Mouse (Mus musculus) myocyte (in vitro differentiated cells): ENCODE results near the gene Pah.

Experiments
- CEBPB ChIP-seq: IDR thresholded peaks from 2 replicates; pipeline ENCODE4 v1.6.1; 2011; ENCODE audit warnings: mild to moderate bottlenecking, moderate library complexity; ENCODE audit not compliant: poor library complexity, insufficient read depth, severe bottlenecking
- E2F4 ChIP-seq: IDR thresholded peaks from one replicate; pipeline ENCODE4 v1.6.1; 2011; ENCODE audit warnings: mild to moderate bottlenecking, control low read depth, moderate library complexity; ENCODE audit not compliant: insufficient read depth
- MAX ChIP-seq: IDR thresholded peaks from one replicate; pipeline ENCODE4 v1.6.1; 2011; ENCODE audit warnings: low read depth, mild to moderate bottlenecking, control low read depth
- MYOD1 ChIP-seq, 3 experiments: IDR thresholded peaks; one replicate each; pipeline ENCODE4 v1.6.1; 2011; ENCODE audit warnings: control low read depth in 2 of 3, low read depth in 2 of 3, mild to moderate bottlenecking in 2 of 3, moderate library complexity in 1 of 3; ENCODE audit not compliant: insufficient read length in 2 of 3, control insufficient read depth in 1 of 3
- MYOG ChIP-seq, 3 experiments: IDR thresholded peaks; one replicate each; pipeline ENCODE4 v1.6.1; 2011; ENCODE audit warnings: control low read depth in 2 of 3, low read depth in 2 of 3, mild to moderate bottlenecking in 2 of 3; ENCODE audit not compliant: insufficient read length in 2 of 3, control insufficient read depth in 1 of 3, insufficient read depth in 1 of 3
- POLR2A ChIP-seq: IDR thresholded peaks from one replicate; pipeline ENCODE4 v1.6.1; 2011; ENCODE audit warnings: low read depth, mild to moderate bottlenecking, control low read depth, moderate library complexity; ENCODE audit not compliant: insufficient read length
- REST ChIP-seq: IDR thresholded peaks from one replicate; pipeline ENCODE4 v1.6.1; 2011; ENCODE audit warnings: mild to moderate bottlenecking, control low read depth, moderate library complexity; ENCODE audit not compliant: insufficient read depth, insufficient read length
- USF1 ChIP-seq: IDR thresholded peaks from one replicate; pipeline ENCODE4 v1.6.1; 2011; ENCODE audit warnings: low read depth, mild to moderate bottlenecking, control low read depth, moderate library complexity

DNA sequence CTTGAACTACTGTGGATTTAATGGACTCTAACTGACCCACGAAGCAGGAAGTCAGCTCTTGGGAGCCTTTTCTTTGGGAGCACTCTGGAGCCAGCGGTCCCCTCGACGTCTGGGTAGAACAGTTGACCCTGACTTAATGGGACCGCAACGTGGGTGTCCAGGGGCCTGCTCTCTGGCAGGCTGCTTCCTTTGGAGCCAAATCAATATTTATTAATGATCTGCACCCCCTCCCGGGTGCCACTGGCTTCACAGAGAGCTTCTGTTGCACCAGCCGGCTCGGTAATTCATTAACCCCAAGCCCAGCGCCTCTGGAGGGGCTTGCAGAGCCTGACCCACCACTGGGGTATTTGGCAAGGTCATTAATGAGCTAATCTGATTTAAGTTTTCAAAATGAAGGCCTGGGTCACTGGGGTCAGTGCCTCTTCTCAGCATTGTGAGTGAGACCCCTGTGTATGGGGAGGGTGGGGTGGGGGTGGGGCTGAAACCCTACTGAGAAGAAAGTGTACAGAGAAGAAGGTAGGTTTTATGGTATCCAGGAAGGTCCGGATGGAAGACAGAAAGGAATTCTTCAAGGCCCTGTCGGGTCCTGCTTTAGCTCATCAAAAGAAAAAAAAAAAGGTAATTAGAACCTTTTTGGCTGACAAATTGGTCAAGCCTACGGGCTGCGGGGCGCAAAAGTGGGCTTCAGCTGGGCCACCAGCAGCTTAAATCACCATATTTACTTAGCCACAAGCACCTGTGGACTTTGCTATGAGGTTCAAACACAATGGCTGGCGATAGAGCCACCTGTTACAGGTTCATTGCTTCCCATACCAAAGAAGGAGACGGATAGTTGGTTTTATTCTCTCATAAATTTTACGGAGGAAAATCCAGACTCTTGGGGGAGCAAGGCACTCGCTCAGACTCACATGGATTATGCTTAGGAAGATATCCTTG, 25.0 kb downstream of the Pah start:
- TF ChIP-seq POLR2A (no peak), CEBPB (no peak), MYOD1 (IDR thresholded peaks at IDR 0.05; ENCODE audit: control insufficient read depth in 1 of 3, insufficient read length in 2 of 3, low read depth in 2 of 3) (no peak), MAX (no peak), USF1 (no peak), MYOG (IDR thresholded peaks at IDR 0.05; ENCODE audit: control insufficient read depth in 1 of 3, insufficient read depth in 1 of 3, insufficient read length in 2 of 3, low read depth in 2 of 3) (no peak), E2F4 (no peak), REST (no peak)
